Mouse (Mus musculus): ENCODE data around the gene Phc2.

Phc2 gene

DNA sequence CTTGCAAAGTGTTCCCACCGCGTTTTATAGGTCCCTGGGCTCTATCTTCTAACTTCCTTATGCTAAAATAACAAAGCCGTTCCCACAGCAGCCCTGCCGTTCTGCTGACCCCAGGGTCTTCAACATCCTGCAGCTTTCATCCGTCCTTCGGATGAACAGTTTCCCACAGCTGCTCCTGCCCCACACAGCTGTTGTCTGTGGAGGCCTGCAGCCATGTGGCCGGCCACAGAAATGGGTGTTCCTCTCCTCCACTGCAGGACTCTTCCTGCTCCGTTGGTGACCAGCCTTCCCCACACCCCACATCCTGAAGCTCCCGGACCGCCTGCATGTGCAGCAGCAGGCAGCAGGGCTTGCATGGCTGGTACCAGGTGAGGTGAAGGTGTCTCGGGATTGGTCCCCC lies 17.3 kb upstream of the Phc2 start:
- Histone ChIP-seq H3K27me3 (ENCODE audit: insufficient read depth, low read length) (0 out of 2 replicates have a peak, but pooled peaks cover 7% of the 10 kb centered on the region), H3K36me3 (ENCODE audit: insufficient read depth, low read length) (no peaks in the 10 kb centered on the region), H3K4me3 (replicated peaks; ENCODE audit: low read length) (no peak overlapping the region), H3K4me1 (replicated peaks; ENCODE audit: low read depth, low read length) (peaks cover 25% of the 10 kb centered on the region), H3K9me3 (ENCODE audit: low read length) (no peaks in the 10 kb centered on the region)
- TF ChIP-seq POU5F1 (IDR thresholded peaks at IDR 0.05; ENCODE audit: borderline replicate concordance, low read length) (no peak), CTCF (conservative IDR thresholded peaks at IDR 0.05; ENCODE audit: low read length) (no peak), NANOG (IDR thresholded peaks at IDR 0.05; ENCODE audit: borderline replicate concordance, low read length) (no peak)

DNA sequence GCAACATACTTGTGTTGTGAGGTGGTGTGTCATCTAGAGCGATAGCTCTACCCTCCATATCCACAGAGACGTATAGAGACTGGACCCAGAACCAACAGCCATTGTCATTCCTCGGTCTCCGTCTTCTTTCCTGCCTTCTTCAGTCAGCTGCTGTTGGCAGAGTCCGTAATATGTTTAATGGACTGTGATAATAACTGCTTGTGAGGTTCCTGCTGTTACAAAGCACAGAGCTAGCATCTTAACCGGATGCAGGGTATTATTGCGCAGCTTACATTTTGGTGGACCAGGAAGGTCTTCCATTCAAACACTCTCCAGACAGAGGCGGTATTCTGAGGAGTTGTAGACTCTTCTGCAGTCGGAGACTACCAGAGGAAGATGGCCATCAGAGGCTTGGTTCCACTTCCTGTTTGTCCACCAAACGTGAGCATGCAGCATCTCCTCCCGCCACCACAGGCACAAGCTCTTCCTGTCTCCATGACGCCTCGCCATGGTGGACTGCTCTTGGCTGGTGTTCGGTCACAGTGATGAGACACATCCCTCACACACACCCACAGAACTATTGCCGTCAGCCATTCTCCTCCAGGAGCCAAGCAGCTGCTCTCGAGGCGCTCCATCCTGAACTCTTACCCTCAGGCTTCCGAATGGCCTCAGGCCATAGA lies 16.1 kb upstream of the Phc2 start:
- no peaks in the 10 kb centered on the region for H3K36me3 ChIP-seq (ENCODE audit: insufficient read depth, low read length)
- H3K27me3 ChIP-seq (ENCODE audit: insufficient read depth, low read length): 0 out of 2 replicates have a peak, but pooled peaks cover 8% of the 10 kb centered on the region
- H3K4me3 ChIP-seq (replicated peaks; ENCODE audit: low read length): no peak overlapping the region
- H3K4me1 ChIP-seq (replicated peaks; ENCODE audit: low read depth, low read length): peaks cover 28% of the 10 kb centered on the region
- TF ChIP-seq CTCF (conservative IDR thresholded peaks at IDR 0.05; ENCODE audit: low read length) (no peak), POU5F1 (IDR thresholded peaks at IDR 0.05; ENCODE audit: borderline replicate concordance, low read length) (no peak), NANOG (IDR thresholded peaks at IDR 0.05; ENCODE audit: borderline replicate concordance, low read length) (no peak)
- no peaks in the 10 kb centered on the region for H3K9me3 ChIP-seq (ENCODE audit: low read length)

DNA sequence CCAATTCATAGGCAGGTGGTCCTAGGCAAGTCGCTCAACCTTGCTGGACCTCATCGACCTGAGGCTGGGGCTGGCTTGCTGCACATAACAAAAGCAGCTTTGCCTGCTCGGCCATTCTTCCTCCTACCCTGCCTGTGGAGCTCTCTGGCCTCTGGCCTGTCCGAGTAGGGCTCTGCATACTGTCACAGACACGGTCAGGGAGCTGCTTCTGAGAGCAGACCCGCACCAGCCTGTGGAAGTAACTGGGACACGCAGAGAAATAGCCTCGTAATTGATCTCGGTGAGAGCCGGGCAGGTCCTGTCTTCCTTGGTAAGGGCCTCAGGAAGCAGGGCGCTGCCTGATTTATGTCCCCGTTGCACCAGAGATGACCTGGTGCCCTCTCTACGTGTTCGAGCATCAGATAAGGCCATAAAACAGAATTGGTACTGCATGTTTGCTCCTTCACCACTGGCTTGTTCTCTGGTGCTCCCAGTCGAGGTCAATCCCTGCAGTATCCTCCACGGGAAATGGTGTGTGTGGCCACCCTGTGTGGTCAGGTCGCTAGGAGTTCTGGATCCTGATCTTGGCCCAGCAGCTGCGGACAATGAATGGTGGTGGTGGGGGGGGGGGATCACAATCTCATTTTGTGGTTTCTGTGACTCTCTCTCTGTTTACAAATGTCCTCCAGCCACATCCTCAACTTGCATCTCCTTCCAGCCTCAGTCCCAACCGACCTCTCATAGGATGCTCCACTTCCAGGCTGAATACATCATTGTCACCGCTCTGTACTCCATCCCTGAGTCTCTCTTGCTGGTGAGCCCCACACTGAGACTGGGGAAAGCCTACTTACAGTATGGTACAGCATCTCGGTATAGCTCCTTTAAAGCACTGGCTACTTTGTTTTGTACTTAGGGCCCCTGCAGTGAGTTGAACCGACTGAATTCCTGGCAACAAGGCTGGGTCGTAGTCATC lies 12.5 kb upstream of the Phc2 start:
- Histone ChIP-seq H3K9me3 (ENCODE audit: low read length) (no peaks in the 10 kb centered on the region), H3K27me3 (ENCODE audit: insufficient read depth, low read length) (peaks cover 18% of the 10 kb centered on the region; the same call in 1 of the 2 replicates), H3K4me1 (replicated peaks; ENCODE audit: low read depth, low read length) (peaks cover 12% of the 10 kb centered on the region; the same call in 1 of the 2 replicates), H3K36me3 (ENCODE audit: insufficient read depth, low read length) (no peaks in the 10 kb centered on the region), H3K4me3 (replicated peaks; ENCODE audit: low read length) (no peak overlapping the region)
- TF ChIP-seq POU5F1 (IDR thresholded peaks at IDR 0.05; ENCODE audit: borderline replicate concordance, low read length) (no peak), NANOG (IDR thresholded peaks at IDR 0.05; ENCODE audit: borderline replicate concordance, low read length) (no peak), CTCF (conservative IDR thresholded peaks at IDR 0.05; ENCODE audit: low read length) (no peak)

GRCm38 (mm10) chr4:128645896-128646295 lies 8.6 kb upstream of the Phc2 start:
- Histone ChIP-seq H3K36me3 (ENCODE audit: insufficient read depth, low read length) (no peaks in the 10 kb centered on the region), H3K4me1 (replicated peaks; ENCODE audit: low read depth, low read length) (peaks cover 18% of the 10 kb centered on the region; the same call in 1 of the 2 replicates), H3K9me3 (ENCODE audit: low read length) (no peaks in the 10 kb centered on the region), H3K27me3 (ENCODE audit: insufficient read depth, low read length) (peaks cover 16% of the 10 kb centered on the region), H3K4me3 (replicated peaks; ENCODE audit: low read length) (no peak overlapping the region)
- no peak for TF ChIP-seq NANOG (IDR thresholded peaks at IDR 0.05; ENCODE audit: borderline replicate concordance, low read length)
- TF ChIP-seq CTCF (conservative IDR thresholded peaks at IDR 0.05; ENCODE audit: low read length): no peak
- TF ChIP-seq POU5F1 (IDR thresholded peaks at IDR 0.05; ENCODE audit: borderline replicate concordance, low read length): no peak

DNA sequence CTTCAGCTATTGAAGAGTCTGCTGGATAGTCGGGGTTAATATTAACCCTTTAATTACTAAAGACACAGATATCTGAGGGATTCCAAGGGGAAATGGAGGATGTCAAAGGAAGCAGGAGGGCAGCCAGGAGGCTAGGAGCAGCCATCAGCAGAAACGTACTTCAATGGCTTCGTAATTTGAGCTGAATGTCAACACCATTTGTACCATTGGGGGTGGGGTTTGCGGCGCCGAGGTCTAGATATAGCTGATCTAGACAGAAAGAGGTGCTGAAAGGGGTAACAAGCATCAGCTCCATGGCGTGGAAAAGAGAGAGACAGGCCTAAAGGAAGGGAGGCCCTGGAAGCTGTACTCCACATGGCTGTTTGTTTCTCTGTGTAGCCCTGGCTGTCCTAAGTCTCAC lies 7.7 kb upstream of the Phc2 start:
- Histone ChIP-seq H3K27me3 (ENCODE audit: insufficient read depth, low read length) (peaks cover 16% of the 10 kb centered on the region), H3K9me3 (ENCODE audit: low read length) (no peaks in the 10 kb centered on the region), H3K4me3 (replicated peaks; ENCODE audit: low read length) (no peak overlapping the region), H3K4me1 (replicated peaks; ENCODE audit: low read depth, low read length) (peaks cover 18% of the 10 kb centered on the region; the same call in 1 of the 2 replicates), H3K36me3 (ENCODE audit: insufficient read depth, low read length) (no peaks in the 10 kb centered on the region)
- TF ChIP-seq NANOG (IDR thresholded peaks at IDR 0.05; ENCODE audit: borderline replicate concordance, low read length) (no peak), POU5F1 (IDR thresholded peaks at IDR 0.05; ENCODE audit: borderline replicate concordance, low read length) (no peak), CTCF (conservative IDR thresholded peaks at IDR 0.05; ENCODE audit: low read length) (no peak)

DNA sequence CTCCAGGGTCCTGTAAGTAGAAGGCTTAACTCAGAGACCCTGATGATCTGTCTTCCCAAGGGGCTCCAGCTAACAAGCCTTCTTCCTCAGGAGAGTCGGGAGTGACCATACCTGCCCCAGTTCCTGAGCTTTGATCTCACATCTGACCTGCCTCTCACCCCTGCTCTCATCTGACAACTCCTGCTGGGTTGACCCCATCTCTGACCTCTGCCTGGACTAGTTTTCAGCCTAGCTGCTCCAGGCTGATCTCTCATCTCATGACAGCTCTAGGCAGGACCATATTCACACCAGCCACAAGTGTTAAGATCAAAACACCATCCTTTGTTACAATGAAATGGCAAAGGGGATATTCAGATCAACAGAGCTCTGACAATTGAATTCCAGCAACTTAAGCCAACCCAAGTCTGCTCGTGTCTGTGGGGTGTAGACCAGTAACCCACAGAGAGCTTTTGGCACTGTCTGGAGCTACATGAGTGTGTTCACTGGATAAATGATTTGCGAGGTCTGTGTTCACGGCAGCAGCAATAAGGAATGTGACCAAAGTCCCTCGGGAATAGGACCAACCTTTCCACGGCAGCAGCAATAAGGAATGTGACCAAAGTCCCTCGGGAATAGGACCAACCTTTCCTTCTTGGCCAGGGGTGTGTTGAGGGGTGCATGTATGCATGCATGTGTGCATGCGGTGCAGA lies 5.8 kb upstream of the Phc2 start:
- H3K9me3 ChIP-seq (ENCODE audit: low read length): no peaks in the 10 kb centered on the region
- TF ChIP-seq NANOG (IDR thresholded peaks at IDR 0.05; ENCODE audit: borderline replicate concordance, low read length) (no peak), POU5F1 (IDR thresholded peaks at IDR 0.05; ENCODE audit: borderline replicate concordance, low read length) (no peak), CTCF (conservative IDR thresholded peaks at IDR 0.05; ENCODE audit: low read length) (no peak)

GRCm38 (mm10) chr4:128651530-128651929 lies 3.0 kb upstream of the Phc2 start:
- H3K27me3 ChIP-seq (ENCODE audit: insufficient read depth, low read length): peaks cover 24% of the 10 kb centered on the region
- no peaks in the 10 kb centered on the region for H3K9me3 ChIP-seq (ENCODE audit: low read length)
- H3K4me1 ChIP-seq (replicated peaks; ENCODE audit: low read depth, low read length): peaks cover 35% of the 10 kb centered on the region
- H3K4me3 ChIP-seq (replicated peaks; ENCODE audit: low read length): no peak overlapping the region
- no peaks in the 10 kb centered on the region for H3K36me3 ChIP-seq (ENCODE audit: insufficient read depth, low read length)
- TF ChIP-seq CTCF (conservative IDR thresholded peaks at IDR 0.05; ENCODE audit: low read length) (no peak), POU5F1 (IDR thresholded peaks at IDR 0.05; ENCODE audit: borderline replicate concordance, low read length) (no peak)

More for the DNA sequence above, 5.8 kb upstream of the Phc2 start:
- H3K36me3 ChIP-seq (ENCODE audit: insufficient read depth, low read length): no peaks in the 10 kb centered on the region
- peaks cover 15% of the 10 kb centered on the region for H3K27me3 ChIP-seq (ENCODE audit: insufficient read depth, low read length)
- no peak overlapping the region for H3K4me3 ChIP-seq (replicated peaks; ENCODE audit: low read length)
- peaks cover 22% of the 10 kb centered on the region; the same call in 1 of the 2 replicates for H3K4me1 ChIP-seq (replicated peaks; ENCODE audit: low read depth, low read length)

All from E14TG2a.4 (cell line).